Mouse (Mus musculus) lung, postnatal 0 days (tissue): ENCODE measurements at regions not wholly inside any gene's neighbourhood (a gene's known extent, or its start where the extent isn't known, plus 50 kb on each side); places are given as distances from the start of the nearest gene placed in this dataset.

ENCODE experiments used
- ATAC-seq: fragments of 200-750 bp; cut with Nextera tagmentation; 2 replicates; pipeline ENCODE4 v1.8.0; 2017; ENCODE audit warnings: moderate library complexity
- DNase-seq: peaks from one replicate; pipeline ENCODE4 v3.0.0-alpha.2; 2016; ENCODE audit warnings: low spot score
- H3K27ac ChIP-seq: fragments of 300-500 bp; sonication (generic); 2 replicates; pipeline ENCODE4 v1.5.1; 2014; ENCODE audit warnings: antibody characterized with exemption, mild to moderate bottlenecking, low read length, mixed read lengths
- H3K27me3 ChIP-seq: fragments of 300-500 bp; sonication (generic); replicated peaks from 2 replicates; pipeline ENCODE4 v1.6.1; 2014; ENCODE audit warnings: low read length, mixed read lengths; ENCODE audit not compliant: insufficient read depth
- H3K36me3 ChIP-seq: fragments of 300-500 bp; sonication (generic); 2 replicates; pipeline ENCODE4 v1.6.1; 2014; ENCODE audit warnings: low read length, mixed read lengths; ENCODE audit not compliant: insufficient read depth
- H3K4me1 ChIP-seq: fragments of 300-500 bp; sonication (generic); 2 replicates; pipeline ENCODE4 v1.6.1; 2014; ENCODE audit warnings: antibody characterized with exemption, low read depth, low read length, mixed read lengths; ENCODE audit not compliant: insufficient read depth
- H3K4me2 ChIP-seq: fragments of 300-500 bp; sonication (generic); replicated peaks from 2 replicates; pipeline ENCODE4 v1.6.1; 2014; ENCODE audit warnings: low read depth, mild to moderate bottlenecking, low read length, moderate library complexity, mixed read lengths
- H3K4me3 ChIP-seq: fragments of 300-500 bp; sonication (generic); 2 replicates; pipeline ENCODE4 v1.5.1; 2014; ENCODE audit warnings: low read depth, low read length
- H3K9ac ChIP-seq: fragments of 300-500 bp; sonication (generic); replicated peaks from 2 replicates; pipeline ENCODE4 v1.6.1; 2014; ENCODE audit warnings: low read depth, mild to moderate bottlenecking
- H3K9me3 ChIP-seq: fragments of 300-500 bp; sonication (generic); 2 replicates; pipeline ENCODE4 v1.6.1; 2016; ENCODE audit warnings: low read length, mixed read lengths
- CTCF ChIP-seq: IDR thresholded peaks from 2 replicates; pipeline ENCODE4 v1.5.1; 2016; ENCODE audit warnings: antibody characterized with exemption, mild to moderate bottlenecking
- EP300 ChIP-seq: IDR thresholded peaks from 2 replicates; pipeline ENCODE4 v1.6.1; 2016; ENCODE audit warnings: antibody characterized with exemption, mild to moderate bottlenecking, control low read depth
- WGBS: fragments of 180-500 bp; shearing (Covaris S2); extraction: QIAGEN DNeasy Blood & Tissue Kit; methylation state at CpG from one replicate; pipeline ENCODE4 v1.1.7; 2014; 5-methylcytosine and 5-hydroxymethylcytosine counted together

DNA sequence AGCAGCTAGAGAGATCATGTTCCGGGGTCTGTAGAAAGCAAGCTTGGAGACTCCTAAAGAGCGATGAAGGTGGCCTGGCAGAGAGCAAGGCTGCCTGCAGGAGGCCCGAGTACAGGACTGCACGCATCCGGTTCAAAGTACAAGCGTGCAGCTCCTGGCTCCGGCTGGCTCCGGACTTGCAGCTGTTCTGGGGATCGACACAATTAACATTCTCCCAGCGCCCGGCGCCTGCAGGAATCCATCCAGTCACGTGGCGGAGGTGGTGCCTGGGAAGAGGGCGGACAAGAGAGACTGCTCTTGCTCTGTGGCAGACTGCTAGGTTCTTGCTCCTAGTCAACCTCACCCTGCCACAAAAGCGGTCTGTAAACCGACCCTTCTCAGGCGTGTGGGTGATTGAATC, 86.9 kb downstream of the Bdh1 start:
- Histone ChIP-seq H3K27ac (no peak overlapping the region), H3K27me3 (no peaks in the 10 kb centered on the region; the same call in 1 of the 2 replicates), H3K9ac (no peak overlapping the region), H3K9me3 (no peaks in the 10 kb centered on the region), H3K4me1 (peaks cover 18% of the 10 kb centered on the region; the same call in 1 of the 2 replicates), H3K4me3 (no peak overlapping the region), H3K4me2 (peak overlapping the region; percentile 47), H3K36me3 (no peaks in the 10 kb centered on the region)
- DNase-seq: peak; percentile 88
- peak; percentile 75 for ATAC-seq
- TF ChIP-seq CTCF (peak; percentile 41), EP300 (no peak)
- 4% methylated on average over 18 of the region's 18 CpGs for WGBS

- no peak for TF ChIP-seq EP300
- no peak for TF ChIP-seq CTCF
- H3K9me3 ChIP-seq: no peaks in the 10 kb centered on the region
- H3K4me3 ChIP-seq: no peak overlapping the region
- ATAC-seq (no peak), DNase-seq (no peak)
- no peaks in the 10 kb centered on the region; the same call in 1 of the 2 replicates for H3K27me3 ChIP-seq
- H3K27ac ChIP-seq: no peak overlapping the region
- 76% methylated on average over 8 of the region's 8 CpGs for WGBS
- H3K9ac ChIP-seq: no peak overlapping the region
- no peak overlapping the region for H3K4me2 ChIP-seq
- H3K36me3 ChIP-seq: no peaks in the 10 kb centered on the region
- peaks cover 18% of the 10 kb centered on the region; the same call in 1 of the 2 replicates for H3K4me1 ChIP-seq
Observed at GRCm38 (mm10) chr16:31510097-31510496, 88.0 kb downstream of the Bdh1 start.

DNA sequence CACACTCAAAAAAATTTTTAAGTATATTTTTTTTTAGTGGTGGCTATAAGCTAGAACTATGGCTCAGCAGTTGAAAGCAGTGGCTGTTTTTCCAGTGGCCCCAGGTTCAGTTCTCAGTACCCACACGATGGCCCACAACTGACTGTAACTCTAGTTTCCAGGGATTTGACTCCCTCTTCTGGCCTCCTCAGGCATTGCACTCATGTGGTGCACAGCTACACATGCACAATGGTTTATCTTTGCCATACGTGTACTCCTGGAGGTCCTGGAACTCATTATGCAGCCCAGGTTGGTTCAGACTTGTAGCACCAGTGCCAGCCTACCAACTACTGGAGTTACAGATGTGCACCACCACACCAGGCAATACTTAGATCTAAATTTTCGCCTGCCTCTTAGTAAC, 96.7 kb downstream of the Bdh1 start:
- ATAC-seq (no peak), DNase-seq (no peak)
- TF ChIP-seq EP300: no peak
- peak; percentile 28; the same call in 1 of the 2 replicates for TF ChIP-seq CTCF
- H3K9me3 ChIP-seq: no peaks in the 10 kb centered on the region
- H3K36me3 ChIP-seq: no peaks in the 10 kb centered on the region
- no peak overlapping the region for H3K4me2 ChIP-seq
- no peaks in the 10 kb centered on the region for H3K4me1 ChIP-seq
- no peak overlapping the region for H3K27ac ChIP-seq
- no peak overlapping the region for H3K4me3 ChIP-seq
- H3K27me3 ChIP-seq: no peaks in the 10 kb centered on the region; the same call in 1 of the 2 replicates
- no peak overlapping the region for H3K9ac ChIP-seq
- WGBS: 95% methylated on average over 3 of the region's 3 CpGs

- H3K9ac ChIP-seq: no peak overlapping the region
- H3K9me3 ChIP-seq: no peaks in the 10 kb centered on the region
- 71% methylated on average over 9 of the region's 9 CpGs for whole genome bisulfite sequencing
- TF ChIP-seq EP300: no peak
- no peak for TF ChIP-seq CTCF
- H3K27me3 ChIP-seq: no peaks in the 10 kb centered on the region
- no peak for DNase-seq
- H3K27ac ChIP-seq: no peak overlapping the region
- no peaks in the 10 kb centered on the region for H3K36me3 ChIP-seq
- ATAC-seq: no peak
- no peak overlapping the region for H3K4me3 ChIP-seq
- no peaks in the 10 kb centered on the region for H3K4me1 ChIP-seq
- H3K4me2 ChIP-seq: no peak overlapping the region
Observed at GRCm38 (mm10) chr16:31520081-31520480, 98.0 kb downstream of the Bdh1 start.

DNA sequence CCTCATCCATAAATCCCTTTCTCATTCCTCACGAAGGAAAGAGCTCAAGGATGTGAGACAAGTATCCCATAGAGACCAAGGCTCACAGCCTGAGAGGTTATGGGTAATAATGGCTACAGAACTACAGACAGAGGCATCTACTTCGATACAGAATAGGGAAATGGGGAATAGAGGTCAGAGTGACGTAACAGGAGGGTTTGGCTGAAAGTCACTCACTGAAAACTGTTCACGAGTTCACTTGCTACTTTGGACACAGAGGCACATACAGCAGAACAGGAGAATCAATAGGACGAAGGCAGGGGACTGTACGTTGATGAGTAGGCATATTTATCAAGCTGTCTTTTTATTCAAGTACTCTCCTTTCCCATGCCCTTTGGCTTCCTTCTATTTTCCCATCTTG, 99.7 kb downstream of the Bdh1 start:
- DNase-seq (no peak), ATAC-seq (no peak)
- Histone ChIP-seq H3K9ac (no peak overlapping the region), H3K9me3 (no peaks in the 10 kb centered on the region), H3K36me3 (no peaks in the 10 kb centered on the region), H3K27me3 (no peaks in the 10 kb centered on the region), H3K27ac (no peak overlapping the region), H3K4me2 (no peak overlapping the region), H3K4me1 (no peaks in the 10 kb centered on the region), H3K4me3 (no peak overlapping the region)
- WGBS: 62% methylated on average over 6 of the region's 6 CpGs
- TF ChIP-seq EP300 (no peak), CTCF (no peak)

GRCm38 (mm10) chr16:31526711-31527344, 104.7 kb downstream of the Bdh1 start:
- no peak overlapping the region for H3K4me2 ChIP-seq
- H3K9ac ChIP-seq: no peak overlapping the region
- H3K27me3 ChIP-seq: no peaks in the 10 kb centered on the region
- no peak overlapping the region for H3K27ac ChIP-seq
- TF ChIP-seq EP300: peak; percentile 43; the same call in 1 of the 2 replicates
- no peak for TF ChIP-seq CTCF
- H3K9me3 ChIP-seq: no peaks in the 10 kb centered on the region
- DNase-seq (peak; percentile 34), ATAC-seq (peak; percentile 30; the same call in 1 of the 2 replicates)
- no peaks in the 10 kb centered on the region for H3K4me1 ChIP-seq
- no peak overlapping the region for H3K4me3 ChIP-seq
- H3K36me3 ChIP-seq: no peaks in the 10 kb centered on the region
- WGBS: 49% methylated on average over 10 of the region's 10 CpGs
